Mouse (Mus musculus) erythroid progenitor cell, adult 5-6 weeks (primary cell): Measurements from ENCODE around the gene Pbx1. TPM values are rescaled to one million over a fixed set of nuclear protein-coding genes. Genes with fewer than 3 reads are reported as not detected.

ENCODE experiments used
- ATAC-seq: replicated peaks from 2 replicates; pipeline ENCODE4 v1.8.0; 2016; ENCODE audit warnings: moderate number of reproducible peaks, mild to moderate bottlenecking, moderate TSS enrichment, inconsistent platforms; ENCODE audit not compliant: poor library complexity, low FRiP score, severe bottlenecking
- total RNA-seq, 2 experiments: library from RNA; stranded (forward) in 1 of 2; stranded (reverse) in 1 of 2; fragments of 150-400 nt in 1 of 2; fragments of 186-747, 209-891 nt in 1 of 2; gene quantifications; 2 replicates each; pipeline versions ENCODE4 v1.2.3 to v1.2.4; 2015 to 2017; ENCODE audit warnings: low replicate concordance in 2 of 2

Pbx1 gene
- total RNA-seq, 2 experiments from 2014 or later = 2.1 to 4.6 TPM

GRCm38 (mm10) chr1:168391617-168392499 lies 40.2 kb downstream of the Pbx1 start:
- ATAC-seq = no peak

GRCm38 (mm10) chr1:168390748-168391147 lies 41.3 kb downstream of the Pbx1 start:
- ATAC-seq = no peak

- ATAC-seq = no peak
Measured at GRCm38 (mm10) chr1:168386159-168386558, 45.9 kb downstream of the Pbx1 start.

- ATAC-seq = no peak
Measured at GRCm38 (mm10) chr1:168384594-168384955, 47.5 kb downstream of the Pbx1 start.

- ATAC-seq = no peak
Measured at GRCm38 (mm10) chr1:168383832-168384593, 48.1 kb downstream of the Pbx1 start.

- ATAC-seq = no peak
Measured at GRCm38 (mm10) chr1:168382823-168383157, 49.3 kb downstream of the Pbx1 start.

GRCm38 (mm10) chr1:168382106-168382822 lies 49.8 kb downstream of the Pbx1 start:
- no peak for ATAC-seq

GRCm38 (mm10) chr1:168381451-168381850 lies 50.6 kb downstream of the Pbx1 start:
- no peak for ATAC-seq

- ATAC-seq = no peak
Measured at GRCm38 (mm10) chr1:168380241-168380770, 51.8 kb downstream of the Pbx1 start.

GRCm38 (mm10) chr1:168377650-168378049 lies 54.4 kb downstream of the Pbx1 start:
- ATAC-seq = no peak

GRCm38 (mm10) chr1:168376330-168376729 lies 55.7 kb downstream of the Pbx1 start:
- ATAC-seq = no peak

GRCm38 (mm10) chr1:168374953-168375600 lies 57.0 kb downstream of the Pbx1 start:
- ATAC-seq = no peak

GRCm38 (mm10) chr1:168372089-168372488 lies 60.0 kb downstream of the Pbx1 start:
- ATAC-seq = no peak

- ATAC-seq = no peak
Measured at GRCm38 (mm10) chr1:168370966-168371365, 61.1 kb downstream of the Pbx1 start.

GRCm38 (mm10) chr1:168366261-168366660 lies 65.8 kb downstream of the Pbx1 start:
- no peak for ATAC-seq

GRCm38 (mm10) chr1:168364325-168364724 lies 67.7 kb downstream of the Pbx1 start:
- no peak for ATAC-seq

GRCm38 (mm10) chr1:168363053-168363452 lies 69.0 kb downstream of the Pbx1 start:
- no peak for ATAC-seq

GRCm38 (mm10) chr1:168362464-168362863 lies 69.6 kb downstream of the Pbx1 start:
- 0 out of 2 replicates have a peak, but pooled peaks have one; percentile 27 for ATAC-seq

GRCm38 (mm10) chr1:168357680-168358611 lies 74.1 kb downstream of the Pbx1 start:
- ATAC-seq = no peak
